ENCODE assay signal across 12 mouse cellular contexts in the genomic region with DNA sequence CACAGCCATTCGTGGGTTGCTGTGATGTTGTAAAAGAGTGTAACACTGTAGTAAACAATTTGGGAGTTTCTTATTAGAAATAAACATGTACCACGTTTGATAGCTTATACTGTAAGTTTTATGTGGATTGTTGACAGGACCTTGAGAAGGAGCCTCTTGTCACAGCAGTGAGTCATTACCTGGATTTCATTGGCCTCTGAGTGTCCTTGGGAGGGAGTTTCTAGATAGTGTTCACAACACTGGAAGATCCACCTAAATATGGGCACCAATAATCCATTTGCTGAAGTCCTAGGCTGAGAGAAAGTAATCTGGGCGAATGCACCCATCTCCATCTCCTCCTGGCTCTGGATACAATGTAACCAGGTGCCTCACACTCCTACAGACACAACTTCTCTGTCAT.
"Had no signal": no experiment of that assay in that cellular context is flagged by ENCODE, and none has a peak within 500 bp of the region (broad histone marks: within the 10 kb centered on the region; RNA-seq: fewer than 3 reads in every experiment).

No protein-coding gene starts in this region.

- DNase-seq: left cerebral cortex, postnatal 4 days; liver; liver, embryonic 13.5 days; liver, postnatal 0 days; lung, adult 18-20 months; lung, adult 2 months; lung, embryonic 14.5 days; lung, postnatal 10 days; lung, postnatal 14 days; lung, postnatal 36 days; lung, postnatal 4 days; midbrain, embryonic 14.5 days had no signal
